9 mouse cellular contexts compared by ENCODE assay signal in the genomic region with DNA sequence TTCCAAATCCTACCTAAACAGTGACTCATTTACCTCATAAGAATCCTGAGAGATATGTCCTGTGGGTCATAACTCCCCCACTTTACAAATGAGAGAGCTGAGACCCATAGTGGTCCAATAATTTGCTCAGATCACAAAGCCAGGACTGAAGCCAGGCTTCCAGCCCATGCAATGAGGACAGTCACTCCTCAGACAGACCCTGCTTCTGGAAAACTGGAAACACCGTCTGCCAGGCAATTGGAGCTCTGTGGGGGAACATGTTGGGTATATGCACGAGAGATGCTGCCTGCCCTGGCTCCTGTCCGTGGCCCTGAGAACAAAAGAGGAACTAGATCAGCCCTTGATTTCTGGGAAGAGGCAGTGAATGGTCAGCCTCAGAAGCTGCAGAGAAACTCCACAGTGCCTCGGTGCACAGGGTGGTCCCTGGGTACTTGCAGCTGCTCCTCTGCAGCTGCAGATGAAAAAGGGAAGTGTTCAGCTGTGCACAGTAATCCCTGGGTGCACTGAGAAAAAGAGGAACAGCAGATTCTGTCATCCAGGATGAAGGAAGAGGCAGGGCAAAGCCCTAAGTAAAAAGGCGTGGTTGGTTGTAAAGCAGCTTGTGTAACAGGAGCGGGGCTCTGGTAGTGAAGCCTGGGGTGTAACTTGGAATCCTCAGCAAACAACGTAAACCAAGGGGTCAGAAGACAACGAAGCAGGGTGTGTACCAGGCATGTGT. TPM values are rescaled to one million over a fixed set of nuclear protein-coding genes. Genes with fewer than 3 reads are reported as not detected.
DNase-seq lines count a peak whose midpoint lies in the region; ATAC-seq and TF ChIP-seq lines count a peak whose summit lies in the region.
"Had no signal": no experiment of that assay in that cellular context is flagged by ENCODE, and none has a peak within 500 bp of the region (broad histone marks: within the 10 kb centered on the region; RNA-seq: fewer than 3 reads in every experiment).

No protein-coding gene starts in this region.

- H3K4me3 ChIP-seq in bone marrow macrophage, adult 2 months (ENCODE audit: insufficient read depth, low read length) = peak overlapping the region; percentile 12; the same call in 1 of the 2 replicates
- no peak overlapping the region for H3K4me3 ChIP-seq in kidney, embryonic 15.5 days (replicated peaks)
- H3K4me3 ChIP-seq in kidney, embryonic 14.5 days (ENCODE audit: low read length) = no peak overlapping the region

- peak; percentile 14 to 42 for DNase-seq in left cerebral cortex, postnatal 14 days (ENCODE audit: low spot score in 2 of 2)
- no peak for DNase-seq in left cerebral cortex, adult 18-20 months (ENCODE audit: low spot score in 2 of 2)
- peak; percentile 58 to 61 for DNase-seq in monocyte, adult 2 months (ENCODE audit: low read depth in 1 of 2, low spot score in 2 of 2)
- DNase-seq in left cerebral cortex, adult 11 months (ENCODE audit: low spot score) = no peak

- no peak overlapping the region for H3K4me2 ChIP-seq in kidney, embryonic 15.5 days
- no peak overlapping the region for H3K4me2 ChIP-seq in kidney, embryonic 14.5 days (replicated peaks; ENCODE audit: low read depth, low read length)

- 0 out of 2 replicates have a peak, but pooled peaks cover 2% of the 10 kb centered on the region for H3K27me3 ChIP-seq in kidney, embryonic 15.5 days
- H3K27me3 ChIP-seq in kidney, embryonic 14.5 days (ENCODE audit: control insufficient read depth, insufficient read depth, low read length) = no peaks in the 10 kb centered on the region

- no peak overlapping the region for H3K9ac ChIP-seq in kidney, embryonic 15.5 days
- no peak overlapping the region for H3K9ac ChIP-seq in kidney, embryonic 14.5 days (ENCODE audit: low read depth, low read length)

- intact Hi-C loops in left cerebral cortex, postnatal 14 days (cut with DNase I) = no loop called here

- no peaks in the 10 kb centered on the region for H3K36me3 ChIP-seq in kidney, embryonic 15.5 days
- H3K36me3 ChIP-seq in kidney, embryonic 14.5 days (ENCODE audit: control insufficient read depth, insufficient read depth, low read length) = no peaks in the 10 kb centered on the region

- peak; percentile 90 for ATAC-seq in granulocyte monocyte progenitor cell, adult 5-6 weeks (replicated peaks; ENCODE audit: poor library complexity, severe bottlenecking)
- no peak for ATAC-seq in kidney, embryonic 15.5 days (replicated peaks; ENCODE audit: low FRiP score)
- no peak for ATAC-seq in kidney, embryonic 14.5 days (ENCODE audit: low FRiP score, low TSS enrichment)

- H3K27ac ChIP-seq in bone marrow macrophage, adult 2 months (ENCODE audit: insufficient read depth, low read depth, low read length) = peak overlapping the region; percentile 95
- no peak overlapping the region for H3K27ac ChIP-seq in kidney, embryonic 15.5 days
- H3K27ac ChIP-seq in kidney, embryonic 14.5 days (ENCODE audit: low read depth, low read length) = no peak overlapping the region
- H3K27ac ChIP-seq: kidney, postnatal 0 days had no signal

- H3K9me3 ChIP-seq in kidney, embryonic 15.5 days (replicated peaks) = no peaks in the 10 kb centered on the region
- H3K9me3 ChIP-seq in kidney, embryonic 14.5 days (ENCODE audit: control insufficient read depth, low read length) = no peaks in the 10 kb centered on the region

- WGBS in kidney, embryonic 15.5 days = 25% methylated on average over 8 of the region's 8 CpGs
- WGBS in kidney, embryonic 14.5 days = 24% methylated on average over 8 of the region's 8 CpGs

- TF ChIP-seq CTCF in bone marrow macrophage, adult 2 months (IDR thresholded peaks at IDR 0.05; ENCODE audit: low read depth, low read length) = no peak

- TF ChIP-seq POLR2A in bone marrow macrophage, adult 2 months (IDR thresholded peaks at IDR 0.05; ENCODE audit: borderline replicate concordance, low read depth, low read length) = no peak

- peaks cover 59% of the 10 kb centered on the region for H3K4me1 ChIP-seq in bone marrow macrophage, adult 2 months (ENCODE audit: control insufficient read depth, insufficient read depth, low read length)
- H3K4me1 ChIP-seq in kidney, embryonic 15.5 days = peaks cover 21% of the 10 kb centered on the region
- peaks cover 8% of the 10 kb centered on the region; the same call in 1 of the 2 replicates for H3K4me1 ChIP-seq in kidney, embryonic 14.5 days (ENCODE audit: control insufficient read depth, insufficient read depth, low read length)

RNA-seq across cellular contexts. Expression of a gene that starts 5.5 kb away (rescaled TPM):
- total RNA-seq in left cerebral cortex, postnatal 14 days (2021) = 10 to 100 TPM; 37.7 to 41.2 TPM
- total RNA-seq in left cerebral cortex, adult 18-20 months (2021) = 10 to 100 TPM; 42.5 to 44.8 TPM
- polyA plus RNA-seq in bone marrow macrophage, adult 2 months (2012; ENCODE audit: insufficient read depth, insufficient read length, missing spikeins) = 30.4 and 30.8 TPM in 2 replicates
- not detected in 2 replicates for total RNA-seq in granulocyte monocyte progenitor cell, adult 5-6 weeks (2014; fragmentation: Nextera tagmentation)
- total RNA-seq in granulocyte monocyte progenitor cell, adult 5-6 weeks (2017) = 0.15 and 1.3 TPM in 2 replicates
- 20.3 and 22.3 TPM in 2 replicates for polyA plus RNA-seq in kidney, embryonic 15.5 days (2015; fragmentation: Nextera tagmentation; extraction: Ambion mirVana)
- 15.2 and 33.5 TPM in 2 replicates for polyA plus RNA-seq in kidney, embryonic 14.5 days (2014; fragmentation: Nextera tagmentation; extraction: Ambion mirVana)

Comparison
In these comparisons a context has a peak if more than half of its experiments do, and no peak if none do; other contexts are left out.
1. DNase-seq: peak in left cerebral cortex, postnatal 14 days (2 of 2) and monocyte, adult 2 months (2 of 2); none in left cerebral cortex, adult 18-20 months (0 of 2) and left cerebral cortex, adult 11 months (single experiment).
2. RNA of a gene that starts 5.5 kb away (total RNA-seq): 42.5 to 44.8 TPM in left cerebral cortex, adult 18-20 months and 37.7 to 41.2 TPM in left cerebral cortex, postnatal 14 days; 0.15 to 1.3 TPM in granulocyte monocyte progenitor cell, adult 5-6 weeks; every median in the first group is over 10 times any median in the second.